Mouse (Mus musculus) G1E-ER4 (cell line): ENCODE measurements around the gene Ror2. TPM values are rescaled to one million over a fixed set of nuclear protein-coding genes. Genes with fewer than 3 reads are reported as not detected.

Experiments used
- GATA1 ChIP-seq: IDR thresholded peaks from one replicate; pipeline ENCODE4 v1.8.0; 2012; ENCODE audit warnings: low read length, inconsistent platforms
- polyA plus RNA-seq: library from polyadenylated mRNA; stranded (reverse); fragments of >175 nt; gene quantifications from 2 replicates; pipeline ENCODE4 v1.2.3, GENCODE M21; 2012

The Ror2 gene
- polyA plus RNA-seq, 1 experiment: not detected

DNA sequence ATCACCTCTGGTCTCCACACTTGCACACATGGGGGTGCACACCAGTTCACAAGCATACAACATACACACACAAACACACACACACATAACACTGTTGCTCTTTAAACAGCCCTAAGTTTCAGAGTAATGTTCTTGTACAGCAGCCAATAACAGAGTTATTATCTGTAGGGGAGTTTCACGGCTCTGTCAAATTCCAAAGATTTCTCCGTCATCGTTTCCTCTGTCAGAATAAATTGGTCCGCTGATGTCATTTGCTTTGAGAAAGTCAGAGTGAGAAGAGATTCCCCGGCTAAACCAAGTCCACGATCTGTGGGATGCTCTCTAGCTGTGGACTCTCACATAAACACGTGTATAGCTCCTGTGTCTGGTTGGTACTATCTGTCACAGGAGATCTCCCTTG is 59.5 kb downstream of the Ror2 start:
- TF ChIP-seq GATA1: no peak

DNA sequence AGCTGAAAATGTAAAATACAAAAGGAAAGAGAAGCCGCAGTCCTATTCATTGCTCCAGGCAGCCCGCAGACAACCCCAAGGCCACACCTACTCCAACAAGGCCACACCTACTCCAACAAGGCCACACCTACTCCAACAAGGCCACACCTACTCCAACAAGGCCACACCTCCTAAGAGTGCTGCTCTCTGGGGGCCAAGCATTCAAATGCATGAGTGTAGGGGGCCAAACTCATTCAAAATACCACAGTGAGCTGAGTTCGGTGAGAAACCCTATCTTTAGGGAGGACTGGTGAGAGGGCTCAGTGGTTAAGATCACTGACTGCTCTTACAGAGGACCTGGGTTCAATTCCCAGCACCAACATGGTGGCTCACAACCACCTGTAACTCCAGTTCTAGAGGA is 60.0 kb downstream of the Ror2 start:
- TF ChIP-seq GATA1: no peak

DNA sequence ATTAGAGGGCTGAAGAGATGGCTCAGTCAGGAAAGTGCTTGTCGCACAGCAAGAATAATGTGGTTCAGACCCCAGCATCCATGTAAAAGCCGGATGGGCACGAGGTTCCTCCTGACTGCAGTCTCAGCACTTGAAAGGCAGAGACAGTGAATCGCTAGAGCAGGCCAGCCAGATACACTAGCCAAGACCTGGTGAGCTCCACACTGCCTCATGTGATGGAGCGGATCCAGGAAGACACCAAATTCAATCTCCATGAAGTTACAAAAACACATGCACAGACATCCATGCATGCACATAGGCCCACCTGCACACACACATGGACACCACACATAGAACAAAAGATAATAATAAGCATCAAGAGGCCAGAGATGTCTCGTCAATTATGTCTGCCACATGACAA is 64.7 kb downstream of the Ror2 start:
- TF ChIP-seq GATA1: no peak

DNA sequence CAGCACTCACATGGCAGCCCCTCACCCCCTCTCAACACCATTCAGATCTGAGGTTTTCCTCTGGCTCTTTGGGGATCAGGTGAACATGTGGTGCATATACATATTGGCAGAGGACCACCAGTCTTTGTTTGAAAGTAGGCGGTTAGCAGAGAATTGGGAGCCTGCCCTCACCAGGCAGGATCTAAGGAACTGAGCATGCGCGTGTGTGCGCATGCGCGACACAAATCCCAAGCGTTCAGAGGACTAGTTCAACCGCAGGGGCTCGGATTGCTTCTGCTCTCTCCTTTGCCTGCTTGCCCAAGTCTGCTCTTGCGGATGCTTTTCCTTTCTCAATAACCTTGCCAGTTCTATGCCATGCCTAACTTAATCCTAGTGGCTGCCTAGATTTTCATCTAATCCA is 66.0 kb downstream of the Ror2 start:
- no peak for TF ChIP-seq GATA1

DNA sequence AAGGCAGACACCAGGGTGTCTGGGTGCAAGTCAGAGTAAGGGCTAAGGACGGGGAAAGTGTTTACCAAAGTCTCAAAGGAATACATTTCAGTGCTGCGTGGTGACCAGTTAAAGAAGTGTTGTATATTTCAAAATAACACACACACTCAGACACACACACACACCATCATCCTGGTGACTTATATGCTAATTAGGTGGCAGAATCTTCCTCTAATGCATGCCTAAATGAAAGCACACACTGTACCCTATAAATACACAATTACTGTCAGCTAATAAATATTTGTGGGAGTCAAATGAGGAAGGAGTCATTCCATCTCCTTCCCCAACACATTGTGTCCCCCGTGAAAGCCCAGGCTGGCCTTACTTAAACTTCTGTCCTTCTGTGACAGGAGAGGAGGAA is 66.5 kb downstream of the Ror2 start:
- no peak for TF ChIP-seq GATA1

DNA sequence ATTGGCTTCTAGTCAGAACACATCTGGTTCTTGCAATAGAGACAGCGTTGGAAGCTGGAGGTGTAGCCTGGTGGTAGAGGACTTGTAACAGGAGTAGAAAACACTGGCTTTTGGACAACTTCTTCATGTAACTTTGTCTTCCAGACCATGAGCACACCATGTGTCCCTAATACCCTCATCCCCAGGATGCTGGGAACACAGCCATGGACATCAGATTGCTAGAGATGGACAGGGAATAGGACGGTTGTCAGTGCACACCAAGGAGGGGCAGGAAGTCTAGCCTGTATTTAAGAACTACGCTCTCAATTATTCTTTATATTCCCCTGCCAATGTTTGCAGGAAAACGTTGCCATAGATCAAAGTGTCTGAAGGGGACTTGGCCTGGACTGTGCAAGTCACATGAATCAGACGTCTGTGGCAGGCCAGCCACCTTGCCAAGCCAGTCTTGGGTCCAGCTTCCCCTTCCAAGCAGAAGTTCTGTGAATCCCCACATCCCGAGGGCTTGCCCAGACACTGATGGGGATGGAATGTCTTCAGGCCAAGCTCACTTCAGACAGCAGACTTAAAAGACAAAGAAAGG is 68.4 kb downstream of the Ror2 start:
- no peak for TF ChIP-seq GATA1

DNA sequence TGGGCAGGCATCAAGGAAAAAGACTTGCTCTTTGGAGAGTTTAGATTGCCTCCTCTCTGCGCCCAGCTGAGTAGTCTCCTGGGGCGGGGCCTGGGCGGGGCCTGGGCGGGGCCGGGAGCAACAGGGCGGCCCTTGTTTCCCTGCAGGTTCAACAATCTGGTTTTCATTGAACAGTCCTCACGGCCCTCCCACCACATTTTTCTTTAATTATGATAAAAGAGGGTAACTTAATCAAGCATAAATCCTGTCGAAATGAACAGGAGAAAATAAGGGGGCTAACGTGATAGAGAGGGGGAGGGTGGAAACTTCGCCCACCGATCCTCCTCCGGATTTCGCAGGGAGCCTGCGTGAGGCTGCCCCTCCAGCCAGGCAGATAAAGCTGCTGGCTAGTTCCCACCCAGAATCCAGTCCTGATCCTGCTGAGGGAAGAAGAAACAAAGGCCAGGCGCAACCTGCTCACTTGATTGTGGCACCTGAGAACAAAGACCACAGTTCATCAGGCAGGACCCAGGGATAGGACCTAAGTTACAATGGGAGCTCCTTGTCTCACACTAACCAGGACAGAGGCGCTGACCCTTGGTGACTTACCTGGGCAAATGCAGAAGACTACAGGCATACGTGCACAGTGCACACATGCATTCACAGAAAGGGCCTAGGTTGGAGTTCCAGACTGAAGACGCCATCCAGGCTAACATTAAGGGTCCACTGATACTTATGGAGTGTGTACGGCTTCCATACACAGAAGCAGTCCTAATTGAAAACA is 73.8 kb downstream of the Ror2 start:
- TF ChIP-seq GATA1: no peak

DNA sequence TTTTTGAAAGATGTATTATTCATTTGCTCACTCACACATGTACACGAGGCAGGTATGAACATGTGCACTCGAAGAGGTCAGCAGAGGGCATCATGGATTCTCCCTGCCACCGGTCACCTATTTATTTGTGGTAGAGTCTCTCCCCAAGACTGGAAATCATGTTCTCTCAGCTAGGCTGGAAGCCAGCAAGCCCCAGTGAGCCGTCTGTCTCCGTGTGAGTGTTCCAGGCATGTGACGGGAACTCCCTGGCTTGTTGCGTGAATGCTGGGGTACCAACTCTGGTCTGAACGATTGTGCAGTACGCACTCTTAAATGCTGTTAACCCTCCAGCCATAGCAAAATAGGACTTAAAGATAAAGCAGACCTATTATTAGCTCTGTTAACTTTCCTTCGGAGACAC is 77.4 kb downstream of the Ror2 start:
- TF ChIP-seq GATA1: no peak

DNA sequence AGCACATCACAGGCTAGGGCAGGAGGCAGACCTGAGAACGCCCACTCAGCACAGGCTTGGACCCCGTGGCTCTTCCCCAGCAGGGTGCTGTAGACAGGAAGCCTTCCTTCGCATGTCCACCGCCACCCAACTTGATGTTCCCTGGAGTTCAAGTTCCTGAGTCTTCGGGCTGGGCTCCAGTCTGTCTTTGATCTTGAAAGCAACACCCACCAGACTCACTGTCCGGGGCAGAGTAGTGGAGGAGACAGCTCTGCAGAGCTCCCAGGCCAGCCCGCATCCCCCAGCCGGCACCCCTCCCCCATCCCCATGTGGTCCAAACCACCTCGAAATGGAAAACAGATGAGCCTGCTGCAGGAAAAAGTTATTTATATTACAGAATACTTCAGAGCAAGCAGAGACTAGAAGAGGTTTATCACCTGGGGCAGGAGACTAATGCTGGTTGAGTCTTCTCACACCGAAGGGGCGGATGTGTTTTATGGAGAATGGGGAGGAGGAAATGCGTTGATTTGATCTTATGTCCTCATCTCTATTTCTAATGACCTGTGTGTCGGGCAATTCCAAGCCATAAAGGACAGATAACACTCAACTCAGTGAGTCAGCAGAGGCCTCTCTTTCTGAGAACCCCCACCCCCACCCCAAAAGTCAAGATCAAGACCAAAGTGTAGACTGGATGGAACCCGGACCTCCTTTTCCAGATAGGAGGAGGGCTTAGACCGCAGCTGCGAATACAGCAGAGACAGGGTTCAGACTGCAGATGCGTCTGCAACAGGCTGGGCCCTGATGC is 80.6 kb downstream of the Ror2 start:
- no peak for TF ChIP-seq GATA1

DNA sequence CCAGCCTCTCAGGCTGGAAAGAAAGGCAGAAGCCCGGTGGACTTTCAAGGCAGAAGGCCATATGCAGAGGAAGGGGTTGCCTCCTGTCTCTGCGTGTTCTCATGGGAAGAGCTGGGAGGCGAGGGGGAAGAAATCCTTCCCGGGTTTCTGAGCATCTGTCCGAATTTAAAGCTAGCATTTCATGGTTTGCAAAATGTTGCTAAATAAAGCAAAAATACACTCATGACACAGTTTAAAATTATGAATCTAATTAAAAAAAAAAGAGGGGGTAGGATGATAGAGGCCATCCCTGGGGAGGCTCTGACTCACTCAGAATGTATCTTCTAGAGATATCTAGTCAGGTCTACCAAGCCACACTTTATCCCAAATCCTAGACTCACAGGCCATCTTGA is 83.5 kb downstream of the Ror2 start:
- no peak for TF ChIP-seq GATA1

DNA sequence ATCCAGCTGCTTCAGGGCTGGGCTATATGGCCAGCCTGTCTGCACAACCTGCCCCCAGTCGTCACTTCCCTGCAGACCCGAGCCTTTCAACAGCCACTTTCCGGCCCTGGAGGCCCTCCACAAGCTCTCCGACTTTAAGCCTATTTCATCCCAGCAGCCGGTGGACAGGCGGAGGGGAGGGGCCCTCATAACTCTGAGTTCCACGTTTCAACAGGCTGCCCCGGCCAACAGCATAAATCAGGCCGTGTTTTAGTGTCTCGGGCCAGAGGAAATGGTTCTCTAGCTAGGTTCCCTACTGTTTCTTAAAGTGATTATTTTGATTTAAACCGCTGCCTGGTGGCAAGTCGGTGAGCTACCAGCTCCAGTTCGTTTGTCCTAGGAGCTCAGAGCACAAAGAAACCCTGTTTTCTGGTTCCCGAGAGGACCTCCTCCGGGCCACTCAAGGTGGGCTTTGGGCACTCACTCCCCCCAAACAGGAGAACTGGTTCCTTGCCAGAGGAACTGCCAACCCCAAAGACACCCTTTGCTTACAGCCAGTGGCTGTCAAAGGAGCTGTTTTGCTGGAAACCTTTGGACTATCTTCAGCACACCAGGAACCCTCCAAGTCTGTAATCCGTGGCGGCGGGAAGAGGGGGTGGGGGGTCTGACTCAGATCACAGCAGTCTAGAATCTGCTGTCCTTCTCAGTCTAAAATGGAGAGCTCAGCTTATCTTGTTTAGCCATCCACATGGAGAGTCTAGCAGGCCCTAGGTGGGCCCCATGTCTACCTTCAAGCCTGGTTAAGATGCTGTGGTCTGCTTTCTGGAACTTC is 84.1 kb downstream of the Ror2 start:
- TF ChIP-seq GATA1: no peak

DNA sequence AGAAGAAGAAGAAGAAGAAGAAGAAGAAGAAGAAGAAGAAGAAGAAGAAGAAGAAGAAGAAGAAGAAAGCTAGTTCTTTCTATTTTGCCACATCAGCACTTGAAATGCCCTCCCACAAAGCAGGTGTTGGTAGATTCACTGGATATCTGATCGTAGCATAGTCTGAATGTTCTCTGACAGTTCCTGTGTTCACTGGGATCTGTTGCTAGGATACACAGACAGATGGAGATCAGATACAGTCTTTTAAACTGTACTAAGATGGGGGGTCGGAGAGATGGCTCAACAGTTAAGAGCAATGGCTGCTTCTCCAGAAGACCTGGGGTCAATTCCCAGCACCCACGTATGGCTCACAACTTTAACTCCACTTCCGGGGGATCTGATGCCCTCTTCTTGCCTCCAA is 85.8 kb downstream of the Ror2 start:
- no peak for TF ChIP-seq GATA1

DNA sequence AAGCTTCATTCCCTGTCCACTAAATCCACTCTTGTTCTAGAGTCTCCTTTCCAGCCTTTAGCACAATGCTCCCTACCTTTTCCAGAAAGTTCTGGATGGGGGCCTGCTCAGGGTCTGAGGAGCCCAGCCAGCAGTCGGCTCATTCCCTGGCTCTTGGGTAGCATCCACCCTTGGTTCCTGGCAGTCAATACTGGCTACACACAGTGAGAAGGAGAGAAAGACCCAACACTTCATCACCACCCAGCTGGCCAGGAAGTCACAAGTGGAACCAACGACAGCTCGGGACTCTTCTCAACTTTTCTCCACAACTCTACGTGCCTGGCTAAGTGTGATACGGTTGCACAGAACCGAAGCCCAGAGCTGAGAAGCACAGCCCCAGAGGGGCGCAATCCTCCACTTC is 86.7 kb downstream of the Ror2 start:
- no peak for TF ChIP-seq GATA1

DNA sequence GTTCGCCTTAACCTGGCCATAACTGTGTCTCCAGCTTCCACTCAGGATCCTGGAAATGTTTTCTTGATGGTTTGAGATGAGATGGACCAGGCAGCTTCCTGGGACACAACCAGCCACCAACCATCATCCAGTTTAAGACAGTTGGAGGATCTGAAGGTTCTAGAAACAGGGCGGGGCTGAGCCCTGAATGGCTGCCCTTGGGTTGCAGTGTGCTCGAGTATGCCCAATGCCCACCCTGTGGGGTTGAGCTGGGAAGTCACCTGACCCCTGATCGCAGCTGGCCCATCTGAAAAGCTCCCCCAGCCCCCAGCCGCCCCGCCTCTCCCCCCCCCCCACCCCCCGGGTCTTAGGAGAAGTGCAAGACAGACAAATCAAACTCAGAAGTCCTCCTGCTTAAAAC is 89.2 kb downstream of the Ror2 start:
- TF ChIP-seq GATA1: no peak

DNA sequence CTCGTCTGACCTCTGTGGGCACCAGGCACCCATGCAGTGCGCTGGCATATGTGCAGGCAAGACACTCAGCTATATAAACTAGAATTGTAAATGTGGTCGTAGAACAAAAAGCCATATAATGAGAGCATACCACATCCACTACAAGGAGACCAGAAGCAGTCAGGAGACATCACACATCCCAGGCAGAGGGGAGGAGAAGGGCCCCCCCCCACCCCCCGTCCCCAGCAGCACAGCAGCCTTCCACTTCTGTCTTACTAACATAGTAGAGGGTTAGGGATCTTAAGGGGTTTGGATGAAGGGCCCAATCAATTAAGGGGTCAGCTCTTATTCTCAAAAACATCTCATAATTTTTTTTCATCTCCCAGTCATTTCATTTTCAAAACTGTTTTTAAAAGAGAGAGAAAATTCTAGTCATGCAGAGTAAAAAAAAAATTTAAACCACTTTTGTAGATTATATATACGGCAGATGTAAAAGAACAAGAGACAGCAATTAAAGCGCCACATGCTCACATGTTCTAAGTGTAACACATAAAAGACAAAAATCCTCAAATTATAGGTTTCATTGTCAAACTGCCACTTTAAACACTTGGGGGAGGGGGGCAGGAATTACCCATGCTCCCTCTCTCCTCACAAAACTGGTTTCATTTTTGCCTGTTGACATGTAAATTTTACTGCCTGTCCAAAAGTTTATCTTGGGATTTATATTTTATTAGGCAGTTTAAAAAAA is 89.8 kb downstream of the Ror2 start:
- no peak for TF ChIP-seq GATA1
